Mouse (Mus musculus) erythroblast, embryonic 14.5 days (primary cell): ENCODE results near the gene Fhl3.
"Not testable (repeated sequence)": the region's sequence is repeated elsewhere in the genome, so short reads cannot be mapped to it uniquely, and the experiment has no call there.

ENCODE experiments used
- GATA1 ChIP-seq: IDR thresholded peaks from 2 replicates; pipeline ENCODE4 v1.6.1; 2012; ENCODE audit warnings: low read length, inconsistent platforms, mixed read lengths
- TAL1 ChIP-seq: IDR thresholded peaks from 3 replicates; pipeline ENCODE4 v1.6.1; 2012; ENCODE audit warnings: low read length, inconsistent platforms, mixed read lengths

DNA sequence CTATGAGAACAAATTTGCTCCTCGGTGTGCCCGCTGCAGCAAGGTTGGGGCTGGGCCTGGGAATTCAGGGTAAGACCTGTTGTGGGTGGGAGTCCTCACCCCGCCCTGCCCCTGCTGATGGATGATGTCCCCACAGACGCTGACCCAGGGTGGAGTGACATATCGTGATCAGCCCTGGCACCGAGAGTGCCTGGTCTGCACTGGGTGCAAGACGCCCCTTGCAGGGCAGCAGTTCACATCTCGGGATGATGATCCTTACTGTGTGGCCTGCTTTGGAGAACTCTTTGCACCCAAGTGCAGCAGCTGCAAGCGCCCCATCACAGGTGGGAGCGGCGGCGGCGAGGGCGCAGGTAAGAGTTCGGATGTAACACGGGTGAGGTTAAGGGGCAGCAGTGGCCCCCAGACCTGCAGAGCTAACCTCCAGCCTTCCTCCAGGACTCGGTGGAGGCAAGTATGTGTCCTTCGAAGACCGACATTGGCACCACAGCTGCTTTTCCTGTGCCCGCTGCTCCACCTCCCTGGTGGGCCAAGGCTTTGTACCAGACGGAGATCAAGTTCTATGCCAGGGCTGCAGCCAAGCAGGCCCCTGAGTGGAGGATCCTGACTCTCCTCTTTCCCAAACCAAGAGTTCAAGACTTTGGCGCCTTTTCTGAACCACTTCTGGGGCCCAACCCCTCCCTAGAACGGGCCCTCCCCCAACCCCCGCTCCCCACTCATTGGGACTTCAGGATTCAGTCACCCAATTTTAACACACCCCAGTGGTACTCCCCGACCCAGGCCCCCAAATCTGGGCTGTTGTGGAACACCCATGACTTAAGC lies 7.1 kb downstream of the Fhl3 start:
- TF ChIP-seq GATA1, TAL1: not testable (repeated sequence)
